Mouse (Mus musculus) ES-Bruce4 (cell line): ENCODE data around the gene Hps4. TPM values are rescaled to one million over a fixed set of nuclear protein-coding genes. Genes with fewer than 3 reads are reported as not detected.

ENCODE experiments used
- H3K27ac ChIP-seq: 2 replicates; pipeline ENCODE4 v1.5.1; 2012; ENCODE audit warnings: low read length, inconsistent platforms; ENCODE audit not compliant: insufficient read depth
- H3K27me3 ChIP-seq: 2 replicates; pipeline ENCODE4 v1.6.1; 2012; ENCODE audit warnings: mild to moderate bottlenecking, low read length, inconsistent platforms; ENCODE audit not compliant: control insufficient read depth, poor library complexity, insufficient read depth, severe bottlenecking
- H3K36me3 ChIP-seq: 2 replicates; pipeline ENCODE4 v1.6.1; 2012; ENCODE audit warnings: inconsistent platforms, mild to moderate bottlenecking, low read length, moderate library complexity; ENCODE audit not compliant: control insufficient read depth, poor library complexity, insufficient read depth, severe bottlenecking
- H3K4me1 ChIP-seq: one replicate; pipeline ENCODE4 v1.8.1; 2011; ENCODE audit warnings: low read length; ENCODE audit not compliant: control insufficient read depth, insufficient read depth
- H3K4me3 ChIP-seq: 2 replicates; pipeline ENCODE4 v1.5.1; 2011; ENCODE audit warnings: low read depth, mild to moderate bottlenecking, low read length
- H3K9ac ChIP-seq: 2 replicates; pipeline ENCODE4 v1.6.1; 2012; ENCODE audit warnings: low read depth, mild to moderate bottlenecking, inconsistent platforms; ENCODE audit not compliant: poor library complexity, severe bottlenecking
- H3K9me3 ChIP-seq: replicated peaks from 2 replicates; pipeline ENCODE4 v1.6.1; 2012; ENCODE audit warnings: mild to moderate bottlenecking, low read length, inconsistent platforms; ENCODE audit not compliant: control insufficient read depth, poor library complexity, insufficient read depth, severe bottlenecking
- CTCF ChIP-seq: IDR thresholded peaks from one replicate; pipeline ENCODE4 v1.8.1; 2011; ENCODE audit warnings: low read depth, low read length
- EP300 ChIP-seq: IDR thresholded peaks from 2 replicates; pipeline ENCODE4 v1.6.1; 2011; ENCODE audit warnings: low read depth, low read length; ENCODE audit not compliant: insufficient read depth
- POLR2A ChIP-seq: IDR thresholded peaks from one replicate; pipeline ENCODE4 v1.8.1; 2011; ENCODE audit warnings: low read length; ENCODE audit not compliant: insufficient read depth
- polyA plus RNA-seq: library from polyadenylated mRNA; stranded (reverse); fragments of >200 nt; gene quantifications from 2 replicates; pipeline ENCODE4 v1.2.4, GENCODE M21; 2011; ENCODE audit warnings: low read depth; ENCODE audit not compliant: missing spikeins, insufficient read depth, insufficient read length

Hps4 gene
- polyA plus RNA-seq, 1 experiment, result 17.3 TPM

DNA sequence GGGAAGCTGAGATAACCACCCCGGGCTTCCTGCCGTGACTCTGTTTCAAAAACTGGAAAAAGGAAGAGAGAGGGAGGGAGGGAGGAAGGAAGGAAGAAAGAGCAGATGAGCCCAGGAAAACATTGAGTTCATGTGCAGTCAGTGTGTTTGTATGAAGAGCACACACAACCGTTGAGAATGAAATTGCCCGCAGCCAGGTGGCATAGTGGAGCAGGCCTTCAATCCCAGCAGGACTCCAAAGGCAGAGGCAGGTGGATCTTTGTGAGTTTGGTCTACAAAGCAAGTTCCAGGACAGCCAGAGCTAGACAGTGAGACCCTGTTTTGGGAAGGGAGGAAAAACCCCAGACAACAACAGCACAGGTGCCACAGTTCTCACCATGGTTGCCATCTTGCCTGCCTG, 24.5 kb downstream of the Hps4 start:
- Histone ChIP-seq H3K27me3 (no peaks in the 10 kb centered on the region), H3K36me3 (no peaks in the 10 kb centered on the region)
- TF ChIP-seq CTCF (no peak), EP300 (no peak), POLR2A (no peak)

DNA sequence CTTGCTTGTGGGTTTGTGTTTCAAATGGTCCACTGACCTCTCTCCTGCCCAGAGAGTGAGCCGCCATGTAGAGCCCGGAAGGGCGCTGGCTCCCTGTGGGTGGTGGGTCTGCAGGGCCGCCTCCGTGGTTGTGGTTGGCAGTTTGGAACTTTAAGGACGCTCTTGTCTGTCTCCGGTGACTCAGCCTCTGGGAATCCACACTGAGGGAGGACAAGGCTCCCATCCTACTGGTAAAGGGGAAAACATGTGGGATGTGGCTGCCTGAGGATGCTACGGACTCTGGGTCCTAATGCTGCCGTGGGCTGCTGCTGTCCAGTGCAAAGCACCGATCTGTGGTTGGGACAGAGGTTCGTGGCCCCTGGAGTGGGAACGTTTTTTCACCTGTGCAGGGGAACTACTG, 25.0 kb downstream of the Hps4 start:
- Histone ChIP-seq H3K4me3 (no peak overlapping the region), H3K9me3 (no peaks in the 10 kb centered on the region), H3K4me1 (no peaks in the 10 kb centered on the region), H3K36me3 (no peaks in the 10 kb centered on the region), H3K9ac (no peak overlapping the region), H3K27me3 (no peaks in the 10 kb centered on the region), H3K27ac (no peak overlapping the region)
- TF ChIP-seq EP300 (no peak), CTCF (no peak), POLR2A (no peak)

More for the DNA sequence above, 24.5 kb downstream of the Hps4 start:
- H3K4me1 ChIP-seq, result no peaks in the 10 kb centered on the region
- H3K9ac ChIP-seq, result no peak overlapping the region
- H3K27ac ChIP-seq, result no peak overlapping the region
- no peaks in the 10 kb centered on the region for H3K9me3 ChIP-seq
- no peak overlapping the region for H3K4me3 ChIP-seq

GRCm38 (mm10) chr5:112368666-112369065, 25.8 kb downstream of the Hps4 start:
- Histone ChIP-seq H3K9me3 (no peaks in the 10 kb centered on the region), H3K9ac (no peak overlapping the region), H3K36me3 (no peaks in the 10 kb centered on the region), H3K27me3 (no peaks in the 10 kb centered on the region), H3K27ac (no peak overlapping the region), H3K4me3 (no peak overlapping the region), H3K4me1 (no peaks in the 10 kb centered on the region)
- TF ChIP-seq EP300, result no peak
- no peak for TF ChIP-seq POLR2A
- TF ChIP-seq CTCF, result no peak

DNA sequence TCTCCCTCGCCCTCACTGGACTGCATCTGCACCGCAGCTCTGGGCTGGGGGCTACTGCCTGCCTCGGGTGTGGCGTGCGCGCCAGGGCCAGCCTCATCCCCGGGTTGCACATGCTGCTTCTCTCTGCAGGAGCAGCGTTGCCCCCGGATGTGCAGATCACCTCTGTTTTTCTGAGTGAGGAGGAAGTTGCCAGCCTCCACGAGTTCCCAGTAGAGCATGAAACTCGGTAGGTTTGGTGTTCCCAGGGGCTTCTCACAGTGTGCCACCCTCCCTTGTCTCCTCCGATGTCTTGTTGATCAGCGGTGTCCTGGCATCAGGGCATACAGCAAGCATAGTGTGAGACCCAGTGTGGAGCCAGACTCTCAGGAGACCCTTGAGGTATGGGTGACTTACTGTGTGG, 26.4 kb downstream of the Hps4 start:
- Histone ChIP-seq H3K27ac (no peak overlapping the region), H3K9ac (no peak overlapping the region), H3K4me3 (no peak overlapping the region), H3K4me1 (no peaks in the 10 kb centered on the region), H3K27me3 (no peaks in the 10 kb centered on the region), H3K9me3 (no peaks in the 10 kb centered on the region), H3K36me3 (no peaks in the 10 kb centered on the region)
- TF ChIP-seq EP300, result no peak
- no peak for TF ChIP-seq POLR2A
- no peak for TF ChIP-seq CTCF

DNA sequence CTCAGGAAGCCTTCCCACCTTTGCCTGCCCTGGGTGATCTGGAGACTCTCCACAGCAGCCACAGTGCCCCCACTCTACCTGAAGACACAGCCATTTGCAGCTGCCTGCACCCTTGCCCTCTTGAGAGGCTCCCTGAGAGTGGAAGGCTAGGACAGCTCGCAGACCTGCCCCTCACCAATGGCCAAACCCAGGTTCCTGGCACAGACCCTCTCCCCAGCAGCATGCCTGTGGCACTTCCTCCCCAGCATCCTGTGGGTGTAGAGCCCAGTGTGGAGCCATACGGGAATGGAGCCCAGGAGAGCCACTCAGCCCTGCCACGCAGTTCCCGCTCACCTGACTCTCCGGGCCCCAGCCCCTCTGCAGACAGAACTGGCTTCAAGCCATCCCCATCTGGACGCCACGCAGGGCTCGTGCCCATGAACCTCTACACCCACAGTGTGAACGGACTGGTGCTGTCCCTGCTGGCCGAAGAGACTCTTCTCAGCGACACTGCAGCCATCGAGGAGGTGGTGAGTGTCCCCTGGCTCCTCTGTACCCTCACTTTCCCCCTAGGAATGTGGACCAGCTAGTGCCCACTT, 27.4 kb downstream of the Hps4 start:
- TF ChIP-seq CTCF (no peak), POLR2A (no peak), EP300 (no peak)
- Histone ChIP-seq H3K27ac (no peak overlapping the region), H3K4me3 (no peak overlapping the region), H3K36me3 (no peaks in the 10 kb centered on the region), H3K9me3 (no peaks in the 10 kb centered on the region), H3K4me1 (no peaks in the 10 kb centered on the region), H3K27me3 (no peaks in the 10 kb centered on the region), H3K9ac (no peak overlapping the region)

DNA sequence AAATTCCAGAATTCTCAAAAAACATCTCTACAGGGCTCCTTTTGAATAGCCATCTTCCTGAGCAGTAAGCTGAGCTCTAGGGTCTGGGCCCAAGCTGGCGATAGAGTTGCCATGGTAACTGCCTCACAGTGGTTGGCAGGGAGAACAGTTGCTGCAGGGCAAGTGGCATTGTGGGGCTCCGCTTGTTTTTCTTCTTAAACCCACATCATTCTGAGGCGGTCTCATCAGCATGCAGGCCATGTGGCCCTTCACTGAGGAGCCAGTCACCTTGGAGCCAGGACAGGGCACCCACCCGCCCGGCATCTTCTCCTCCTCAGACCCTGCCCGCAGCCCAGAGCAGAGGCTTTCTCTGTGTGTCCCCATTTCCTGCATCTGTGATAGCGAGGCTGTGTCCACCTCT, 29.1 kb downstream of the Hps4 start:
- H3K27ac ChIP-seq, result no peak overlapping the region
- H3K4me3 ChIP-seq, result no peak overlapping the region

More for the DNA sequence above, 29.1 kb downstream of the Hps4 start:
- Histone ChIP-seq H3K9me3 (no peaks in the 10 kb centered on the region), H3K27me3 (no peaks in the 10 kb centered on the region), H3K9ac (no peak overlapping the region), H3K36me3 (no peaks in the 10 kb centered on the region), H3K4me1 (no peaks in the 10 kb centered on the region)
- no peak for TF ChIP-seq EP300
- TF ChIP-seq POLR2A, result no peak
- TF ChIP-seq CTCF, result no peak
